Mouse (Mus musculus) macrophage (primary cell): ENCODE results near the gene Coro6. TPM values are rescaled to one million over a fixed set of nuclear protein-coding genes. Genes with fewer than 3 reads are reported as not detected.

Experiments
- H3K27ac ChIP-seq: fragments of 350-480 bp; formaldehyde crosslinking; 2 replicates; pipeline ENCODE4 v1.9.0; 2021
- H3K36me3 ChIP-seq: fragments of 350-480 bp; formaldehyde crosslinking; 2 replicates; pipeline ENCODE4 v1.9.0; 2021; ENCODE audit errors: inconsistent target
- H3K4me3 ChIP-seq: fragments of 350-480 bp; formaldehyde crosslinking; 2 replicates; pipeline ENCODE4 v1.9.0; 2021; ENCODE audit errors: inconsistent target
- H3K79me2 ChIP-seq: fragments of 350-480 bp; formaldehyde crosslinking; 2 replicates; pipeline ENCODE4 v1.9.0; 2021; ENCODE audit errors: inconsistent target
- WGBS: methylation state at CpG from one replicate; pipeline ENCODE4 v1.1.7; 2026; ENCODE audit warnings: inconsistent platforms; ENCODE audit not compliant: missing documents; 5-methylcytosine and 5-hydroxymethylcytosine counted together
- polyA plus RNA-seq: library from polyadenylated mRNA; stranded (reverse); fragments of 250-400 nt; gene quantifications from 3 replicates; pipeline ENCODE4 v1.2.4, GENCODE M21; 2018; ENCODE audit warnings: inconsistent platforms

Gene Coro6
- polyA plus RNA-seq, 1 experiment from 2014 or later = not detected

DNA sequence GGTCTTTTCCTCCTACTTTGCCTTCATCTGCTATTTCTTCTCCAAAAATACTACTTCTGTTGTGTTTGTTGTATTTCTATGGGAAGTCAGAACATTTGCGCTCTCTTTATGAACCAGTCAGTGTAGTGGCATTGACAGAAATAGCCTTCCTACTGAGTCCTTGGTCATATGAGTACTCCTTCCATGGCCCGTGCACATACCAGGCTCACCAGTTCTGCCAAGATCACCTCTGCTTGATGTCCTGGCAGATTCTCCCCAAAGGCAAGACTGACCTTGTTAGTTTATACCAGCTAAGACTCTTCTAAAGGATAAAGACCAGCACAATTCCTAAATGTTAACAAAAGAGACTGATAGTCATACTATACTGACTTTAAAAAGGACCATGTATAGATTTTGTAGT, 10.5 kb upstream of the Coro6 start:
- 88% methylated on average over 2 of the region's 2 CpGs for WGBS
- no peak overlapping the region for H3K4me3 ChIP-seq
- H3K79me2 ChIP-seq = no peaks in the 10 kb centered on the region
- H3K27ac ChIP-seq = no peak overlapping the region
- peaks cover 28% of the 10 kb centered on the region for H3K36me3 ChIP-seq

- Histone ChIP-seq H3K27ac (no peak overlapping the region), H3K4me3 (no peak overlapping the region), H3K36me3 (peaks cover 28% of the 10 kb centered on the region), H3K79me2 (no peaks in the 10 kb centered on the region)
- 100% methylated on average over 2 of the region's 2 CpGs for WGBS
Observed at GRCm38 (mm10) chr11:77453388-77453787, 8.8 kb upstream of the Coro6 start.

- H3K4me3 ChIP-seq = no peak overlapping the region
- H3K79me2 ChIP-seq = no peaks in the 10 kb centered on the region
- H3K27ac ChIP-seq = no peak overlapping the region
- peaks cover 16% of the 10 kb centered on the region; the same call in 1 of the 2 replicates for H3K36me3 ChIP-seq
- 95% methylated on average over 9 of the region's 9 CpGs for WGBS
Observed at GRCm38 (mm10) chr11:77455770-77456510, 6.3 kb upstream of the Coro6 start.

- no peak overlapping the region for H3K4me3 ChIP-seq
- H3K27ac ChIP-seq = no peak overlapping the region
- 58% methylated on average over 6 of the region's 6 CpGs for WGBS
- no peaks in the 10 kb centered on the region for H3K79me2 ChIP-seq
- H3K36me3 ChIP-seq = peaks cover 16% of the 10 kb centered on the region; the same call in 1 of the 2 replicates
Observed at GRCm38 (mm10) chr11:77456866-77457265, 5.3 kb upstream of the Coro6 start.

- no peak overlapping the region for H3K27ac ChIP-seq
- H3K4me3 ChIP-seq = peak overlapping the region; percentile 12; the same call in 1 of the 2 replicates
- WGBS = 11% methylated on average over 6 of the region's 6 CpGs
- no peaks in the 10 kb centered on the region for H3K79me2 ChIP-seq
- no peaks in the 10 kb centered on the region for H3K36me3 ChIP-seq
Observed at GRCm38 (mm10) chr11:77461856-77462255, 355 bp upstream of the Coro6 start.

- Histone ChIP-seq H3K79me2 (no peaks in the 10 kb centered on the region), H3K36me3 (no peaks in the 10 kb centered on the region), H3K27ac (no peak overlapping the region), H3K4me3 (no peak overlapping the region)
- WGBS = 43% methylated on average over 8 of the region's 8 CpGs
Observed at GRCm38 (mm10) chr11:77463101-77463445, 862 bp downstream of the Coro6 start.

GRCm38 (mm10) chr11:77463786-77464185, 1.6 kb downstream of the Coro6 start:
- H3K27ac ChIP-seq = no peak overlapping the region
- no peak overlapping the region for H3K4me3 ChIP-seq
- WGBS = 90% methylated on average over 10 of the region's 10 CpGs
- no peaks in the 10 kb centered on the region for H3K79me2 ChIP-seq
- H3K36me3 ChIP-seq = no peaks in the 10 kb centered on the region

DNA sequence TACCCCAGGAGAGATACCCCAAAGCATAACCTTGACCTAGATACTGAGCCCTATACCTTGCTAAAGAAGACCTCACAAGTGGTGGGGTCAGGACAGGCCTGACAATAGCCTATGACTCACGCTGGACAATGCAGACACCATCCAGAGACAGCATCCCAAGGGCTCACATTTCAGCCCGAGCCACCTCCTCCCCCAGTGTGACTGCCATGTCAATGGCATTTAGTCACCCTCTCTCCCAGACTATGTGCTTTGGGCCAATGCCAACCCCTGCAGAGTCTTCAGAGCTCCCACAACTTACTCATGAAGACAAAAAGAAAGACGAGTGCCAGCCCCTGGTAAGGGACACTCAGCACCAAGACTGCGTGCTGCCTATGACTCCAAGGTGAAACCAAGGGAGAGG, 2.5 kb downstream of the Coro6 start:
- Histone ChIP-seq H3K27ac (no peak overlapping the region), H3K4me3 (no peak overlapping the region), H3K79me2 (no peaks in the 10 kb centered on the region), H3K36me3 (no peaks in the 10 kb centered on the region)
- WGBS = 95% methylated on average over 4 of the region's 4 CpGs

GRCm38 (mm10) chr11:77465111-77465510, 2.9 kb downstream of the Coro6 start:
- Histone ChIP-seq H3K4me3 (no peak overlapping the region), H3K27ac (no peak overlapping the region), H3K79me2 (no peaks in the 10 kb centered on the region), H3K36me3 (no peaks in the 10 kb centered on the region)
- WGBS = 93% methylated on average over 3 of the region's 3 CpGs

GRCm38 (mm10) chr11:77466544-77466943, 4.3 kb downstream of the Coro6 start:
- H3K36me3 ChIP-seq = no peaks in the 10 kb centered on the region
- WGBS = 65% methylated on average over 9 of the region's 9 CpGs
- H3K27ac ChIP-seq = no peak overlapping the region
- H3K79me2 ChIP-seq = no peaks in the 10 kb centered on the region
- no peak overlapping the region for H3K4me3 ChIP-seq

GRCm38 (mm10) chr11:77467157-77467556, 4.9 kb downstream of the Coro6 start:
- no peaks in the 10 kb centered on the region for H3K36me3 ChIP-seq
- H3K4me3 ChIP-seq = no peak overlapping the region
- WGBS = 4% methylated on average over 25 of the region's 25 CpGs

GRCm38 (mm10) chr11:77467784-77468183, 5.6 kb downstream of the Coro6 start:
- Histone ChIP-seq H3K27ac (no peak overlapping the region), H3K36me3 (no peaks in the 10 kb centered on the region), H3K4me3 (no peak overlapping the region), H3K79me2 (no peaks in the 10 kb centered on the region)
- WGBS = 22% methylated on average over 20 of the region's 20 CpGs

More at GRCm38 (mm10) chr11:77467157-77467556, 4.9 kb downstream of the Coro6 start:
- Histone ChIP-seq H3K27ac (no peak overlapping the region), H3K79me2 (no peaks in the 10 kb centered on the region)

DNA sequence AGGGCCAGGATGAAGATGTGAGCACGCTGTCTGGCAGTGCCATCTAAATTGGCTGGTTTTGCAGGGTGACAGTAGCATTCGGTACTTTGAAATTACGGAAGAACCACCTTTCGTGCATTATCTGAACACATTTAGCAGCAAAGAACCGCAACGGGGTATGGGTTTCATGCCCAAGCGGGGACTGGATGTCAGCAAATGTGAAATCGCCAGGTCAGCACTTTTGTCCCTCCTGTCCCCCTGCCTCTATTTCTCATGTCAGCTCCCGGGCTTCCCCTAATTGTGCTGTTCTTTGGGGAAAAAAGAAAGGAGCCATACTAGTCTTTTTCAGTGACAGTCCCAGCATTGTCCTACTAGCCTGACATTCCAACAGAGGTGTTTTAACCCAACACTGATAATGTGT, 6.2 kb downstream of the Coro6 start:
- Histone ChIP-seq H3K36me3 (no peaks in the 10 kb centered on the region), H3K4me3 (no peak overlapping the region), H3K79me2 (no peaks in the 10 kb centered on the region), H3K27ac (no peak overlapping the region)
- 92% methylated on average over 9 of the region's 9 CpGs for WGBS

GRCm38 (mm10) chr11:77471407-77471806, 9.2 kb downstream of the Coro6 start:
- Histone ChIP-seq H3K36me3 (no peaks in the 10 kb centered on the region), H3K79me2 (no peaks in the 10 kb centered on the region), H3K27ac (no peak overlapping the region), H3K4me3 (no peak overlapping the region)
- WGBS = 96% methylated on average over 29 of the region's 29 CpGs

DNA sequence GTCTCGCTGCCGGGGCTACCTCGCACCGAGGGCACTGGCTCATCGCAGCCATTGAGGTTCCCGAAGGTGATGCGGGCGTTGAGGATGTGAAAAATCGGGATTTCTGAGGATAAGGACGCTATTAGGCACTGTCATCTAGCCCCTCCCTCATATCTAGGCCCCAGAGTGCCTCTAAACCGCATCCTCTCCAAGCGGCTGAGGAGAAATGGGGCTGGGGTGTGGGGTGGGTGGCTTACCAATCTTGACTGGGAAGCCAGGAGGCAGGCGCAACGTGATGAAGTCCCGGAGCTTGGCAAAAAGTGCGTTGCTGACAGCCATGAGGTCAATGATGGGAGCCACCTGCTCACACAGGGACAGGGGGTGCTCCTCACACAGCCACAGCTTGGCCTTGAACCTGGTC, 10.6 kb downstream of the Coro6 start:
- Histone ChIP-seq H3K4me3 (no peak overlapping the region), H3K79me2 (no peaks in the 10 kb centered on the region), H3K27ac (no peak overlapping the region), H3K36me3 (no peaks in the 10 kb centered on the region)
- 96% methylated on average over 11 of the region's 16 CpGs for WGBS

DNA sequence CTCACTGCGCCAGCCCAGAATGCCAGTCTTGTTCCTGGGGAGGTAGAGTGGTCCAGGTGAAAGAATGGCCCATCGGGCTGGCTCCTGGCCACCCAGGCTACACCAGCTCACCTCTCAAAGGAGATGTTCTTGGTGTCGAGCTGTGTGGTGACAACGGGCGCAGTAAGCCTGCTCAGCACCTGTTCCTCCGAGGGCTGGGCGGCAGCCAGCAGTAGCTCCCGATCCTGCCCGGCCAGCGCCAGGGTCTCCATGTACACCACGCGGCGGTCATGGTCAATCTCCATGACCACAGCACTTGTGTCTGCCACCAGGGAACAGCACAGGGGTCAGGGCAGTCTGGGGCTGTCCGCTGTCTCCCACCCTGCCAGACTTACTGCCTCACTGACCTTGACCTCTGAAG, 14.0 kb downstream of the Coro6 start:
- Histone ChIP-seq H3K4me3 (no peak overlapping the region), H3K36me3 (no peaks in the 10 kb centered on the region), H3K79me2 (no peaks in the 10 kb centered on the region; the same call in 1 of the 2 replicates), H3K27ac (no peak overlapping the region)
- 95% methylated on average over 14 of the region's 14 CpGs for WGBS
